Mouse (Mus musculus) heart, postnatal 25 days (tissue): ENCODE data around the gene Msl1. TPM values are rescaled to one million over a fixed set of nuclear protein-coding genes. Genes with fewer than 3 reads are reported as not detected.

ENCODE experiments used
- DNase-seq: peaks from one replicate; pipeline ENCODE4 v3.0.0; 2022; ENCODE audit warnings: low spot score
- intact Hi-C: fragments of 180-260 bp; cut with DNase I; formaldehyde crosslinking; loops from one replicate; pipeline ENCODE4 v1.15.1; 2025
- total RNA-seq, 2 experiments: library from RNA; stranded (reverse); gene quantifications; 2 replicates each; pipeline ENCODE4 v1.2.3; 2021

Msl1 gene
- total RNA-seq, 2 experiments from 2014 or later: 73.0 to 78.1 TPM

DNA sequence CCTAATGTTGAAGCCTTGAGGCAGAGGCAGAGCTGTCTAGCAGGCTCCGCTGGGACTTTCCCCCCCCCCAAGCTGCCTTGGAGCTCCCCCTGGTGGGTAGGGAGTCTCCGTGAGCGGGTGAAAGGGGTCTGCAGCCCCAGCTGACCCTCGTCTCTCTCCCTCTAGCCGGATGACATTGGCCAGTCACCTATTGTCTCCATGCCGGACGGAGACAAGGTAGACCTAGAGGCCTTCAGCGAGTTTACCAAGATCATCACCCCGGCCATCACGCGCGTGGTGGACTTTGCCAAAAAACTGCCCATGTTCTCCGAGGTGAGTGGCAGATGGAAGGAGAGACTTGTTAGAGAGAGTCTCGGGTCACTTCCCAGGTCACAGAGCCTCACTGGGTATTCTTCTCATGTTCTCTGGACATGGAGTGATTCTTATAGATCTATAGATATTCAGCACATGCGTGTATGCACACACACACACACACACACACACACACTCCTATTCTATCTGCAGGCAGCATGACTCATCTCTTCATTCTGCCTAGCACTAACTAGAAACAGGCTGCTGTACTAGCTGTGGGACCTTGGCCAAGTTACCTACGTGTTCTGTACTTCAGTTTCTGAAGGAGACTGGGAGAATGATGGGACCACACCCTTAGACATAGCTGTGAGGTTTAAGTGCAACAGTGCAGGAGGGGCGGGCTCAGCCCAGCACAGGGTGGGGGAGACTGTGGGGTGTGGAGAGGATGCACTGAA lies 32.4 kb upstream of the Msl1 start:
- DNase-seq: no peak
- intact Hi-C loops: no loop called here

DNA sequence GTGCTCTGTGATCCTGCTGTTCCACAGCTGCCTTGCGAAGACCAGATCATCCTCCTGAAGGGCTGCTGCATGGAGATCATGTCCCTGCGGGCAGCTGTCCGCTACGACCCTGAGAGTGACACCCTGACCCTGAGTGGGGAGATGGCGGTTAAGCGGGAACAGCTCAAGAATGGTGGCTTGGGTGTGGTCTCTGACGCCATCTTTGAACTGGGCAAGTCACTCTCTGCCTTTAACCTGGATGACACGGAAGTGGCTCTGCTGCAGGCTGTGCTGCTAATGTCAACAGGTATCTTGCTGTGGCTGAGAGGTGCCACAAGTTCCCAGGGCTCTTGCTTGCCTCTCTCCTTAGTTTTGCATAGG lies 31.8 kb upstream of the Msl1 start:
- DNase-seq: no peak
- intact Hi-C loops: no loop called here

GRCm38 (mm10) chr11:98764091-98764490 lies 31.2 kb upstream of the Msl1 start:
- intact Hi-C loops: no loop called here
- DNase-seq: no peak

DNA sequence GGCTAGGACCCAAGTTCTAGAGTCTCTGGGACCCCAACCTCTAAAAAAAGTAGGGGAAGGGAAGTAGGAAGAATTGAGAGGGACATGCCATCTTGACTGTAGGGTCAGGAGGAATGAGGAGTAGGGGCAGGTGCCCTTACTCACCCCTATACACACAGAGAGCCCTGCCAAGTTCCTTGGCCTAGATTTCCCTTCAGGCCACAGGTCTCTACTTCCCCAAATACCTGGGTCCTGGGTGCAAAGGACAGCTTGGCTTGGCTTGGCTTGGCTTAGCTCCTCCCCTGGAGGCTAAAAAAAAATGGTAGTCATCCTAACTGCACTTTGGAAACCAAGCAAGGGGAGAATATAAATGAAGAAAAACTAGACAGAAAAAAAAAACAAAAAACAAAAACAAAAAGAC lies 30.6 kb upstream of the Msl1 start:
- intact Hi-C loops: no loop called here
- DNase-seq: no peak

DNA sequence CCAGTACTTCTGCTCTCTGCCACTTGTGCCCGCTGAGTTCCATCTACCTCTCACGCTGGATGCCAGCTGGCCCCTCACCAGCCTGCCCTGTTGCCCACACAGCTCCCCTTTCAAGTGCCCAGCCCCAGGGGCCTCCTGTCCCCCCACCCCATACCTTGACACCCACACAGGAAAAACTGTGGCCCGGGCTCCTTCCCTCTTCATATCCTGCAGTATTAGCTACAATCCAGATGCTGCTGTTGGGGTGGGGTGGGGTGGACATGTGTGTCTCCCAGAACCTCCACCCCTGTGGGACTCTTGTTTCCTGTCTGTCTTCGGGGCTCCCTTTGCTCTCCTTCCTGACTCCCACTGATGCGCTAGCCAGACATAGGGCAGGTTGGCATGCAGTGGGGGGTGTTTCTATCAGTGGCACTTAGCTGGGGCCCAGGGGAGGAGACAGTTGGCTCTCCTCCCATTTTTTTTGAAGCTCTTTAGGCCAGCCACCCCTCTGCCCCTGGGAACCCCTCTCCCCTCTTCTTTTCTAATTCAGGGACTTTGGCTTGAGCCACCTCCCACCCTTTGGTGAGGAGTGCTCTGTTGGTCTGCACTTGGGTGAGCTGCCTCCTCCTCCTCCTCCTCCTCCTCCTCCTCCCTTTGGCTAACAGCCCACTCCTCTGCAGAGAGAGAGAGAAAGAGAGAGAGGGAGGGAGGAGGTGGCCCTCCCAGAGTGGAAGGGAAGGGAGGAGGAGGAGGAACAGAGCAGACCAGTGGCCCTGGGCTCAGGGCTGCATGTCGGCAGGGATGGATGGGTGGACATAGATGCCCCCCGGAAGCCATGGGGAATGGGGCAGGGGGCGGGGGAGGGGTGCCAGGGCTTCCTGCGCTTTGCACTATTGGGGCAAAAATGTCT lies 29.7 kb upstream of the Msl1 start:
- intact Hi-C loops: no loop called here
- peak; percentile 56 for DNase-seq

DNA sequence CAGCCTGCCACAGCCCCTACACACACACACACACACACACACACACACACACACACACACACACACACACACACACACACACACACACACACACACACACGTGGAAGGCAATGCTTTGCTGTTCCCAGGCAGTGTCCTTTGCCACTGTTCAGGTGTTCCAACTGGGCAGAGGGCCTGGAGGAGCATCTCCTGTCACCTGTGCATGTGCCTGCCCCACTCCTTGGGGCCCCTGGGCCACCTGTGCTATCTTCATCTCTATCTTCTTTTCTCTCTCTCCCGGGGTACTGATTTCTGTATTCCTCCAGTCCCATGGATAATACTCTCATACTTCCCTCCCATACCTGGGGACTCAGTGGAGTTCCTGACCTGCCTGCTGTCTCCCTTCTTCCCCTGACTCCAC lies 29.0 kb upstream of the Msl1 start:
- DNase-seq: no peak
- intact Hi-C loops: no loop called here

DNA sequence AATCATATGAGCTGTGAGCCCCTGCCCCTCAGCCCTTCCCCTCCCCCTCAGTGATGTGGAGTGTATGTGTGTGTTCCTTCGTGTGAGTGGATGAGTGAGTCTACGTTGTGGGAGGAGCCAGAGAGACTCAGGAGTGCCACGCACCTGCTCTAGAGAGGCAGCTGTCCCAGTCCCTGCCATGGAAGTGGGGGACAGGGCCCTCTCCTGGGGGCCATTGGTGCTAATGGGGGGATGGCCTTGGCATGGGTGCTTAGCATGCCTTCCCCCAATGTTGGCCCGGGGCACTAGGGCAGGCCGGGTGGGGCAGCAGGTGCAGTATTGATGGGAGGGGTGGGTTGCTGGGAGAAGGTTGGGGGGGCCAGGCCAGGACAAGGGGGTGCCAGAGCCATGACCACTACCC lies 28.5 kb upstream of the Msl1 start:
- intact Hi-C loops: no loop called here
- no peak for DNase-seq

- intact Hi-C loops: no loop called here
Measured at GRCm38 (mm10) chr11:98767276-98767675, 28.0 kb upstream of the Msl1 start.

DNA sequence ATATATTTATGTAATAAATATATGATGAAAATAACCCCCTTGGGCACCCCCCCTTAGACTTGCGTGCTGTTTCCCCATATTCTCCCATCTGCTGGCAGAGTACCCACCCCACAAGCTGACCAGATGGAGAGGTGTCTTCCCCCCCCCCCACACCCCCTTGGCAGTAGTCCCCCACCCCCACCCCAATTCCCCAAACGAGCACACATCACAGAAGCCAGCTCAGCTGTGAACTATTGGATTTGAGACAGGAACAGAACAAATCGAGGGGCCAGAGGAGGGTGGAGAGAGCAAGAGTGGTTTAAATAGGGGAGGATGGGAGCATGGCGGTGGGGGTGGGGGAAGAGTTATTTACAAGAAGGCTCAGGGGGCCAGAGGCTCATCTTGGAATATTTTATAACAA lies 27.6 kb upstream of the Msl1 start:
- no peak for DNase-seq
- intact Hi-C loops: no loop called here

More at GRCm38 (mm10) chr11:98767276-98767675, 28.0 kb upstream of the Msl1 start:
- no peak for DNase-seq

GRCm38 (mm10) chr11:98768127-98769006 lies 26.9 kb upstream of the Msl1 start:
- intact Hi-C loops: no loop called here
- DNase-seq: no peak

- intact Hi-C loops: no loop called here
- DNase-seq: no peak
Measured at GRCm38 (mm10) chr11:98769007-98769954, 26.0 kb upstream of the Msl1 start.

- DNase-seq: no peak
- intact Hi-C loops: loop anchor here (5.0 kb wide), 1 partner anchor 48 kb away; no protein-coding TSS in a partner anchor
Measured at GRCm38 (mm10) chr11:98770096-98770975, 25.0 kb upstream of the Msl1 start.

DNA sequence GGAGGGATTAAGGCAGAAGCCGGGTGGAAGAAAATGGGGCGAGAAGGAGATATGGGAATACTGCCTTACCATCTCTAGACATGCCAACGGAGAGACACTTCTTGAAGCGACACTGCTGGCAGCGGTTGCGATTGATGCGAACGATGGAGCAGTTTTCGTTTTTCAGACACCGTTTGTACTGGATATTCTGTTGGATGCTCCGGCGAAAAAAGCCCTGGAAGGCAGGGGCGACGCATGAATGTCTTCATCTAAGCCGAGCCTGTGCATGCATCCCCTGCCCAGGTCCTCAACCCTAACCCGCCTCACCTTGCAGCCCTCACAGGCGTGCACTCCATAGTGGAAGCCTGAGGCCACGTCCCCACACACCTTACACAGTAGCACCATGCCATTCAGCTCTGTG lies 24.2 kb upstream of the Msl1 start:
- intact Hi-C loops: loop anchor here (5.0 kb wide), 1 partner anchor 49 kb away; no protein-coding TSS in a partner anchor
- no peak for DNase-seq

GRCm38 (mm10) chr11:98771844-98772525 lies 23.3 kb upstream of the Msl1 start:
- no peak for DNase-seq
- intact Hi-C loops: loop anchor here (2.0 to 5.0 kb wide), 3 partner anchors 15 to 50 kb away; no protein-coding TSS in a partner anchor

DNA sequence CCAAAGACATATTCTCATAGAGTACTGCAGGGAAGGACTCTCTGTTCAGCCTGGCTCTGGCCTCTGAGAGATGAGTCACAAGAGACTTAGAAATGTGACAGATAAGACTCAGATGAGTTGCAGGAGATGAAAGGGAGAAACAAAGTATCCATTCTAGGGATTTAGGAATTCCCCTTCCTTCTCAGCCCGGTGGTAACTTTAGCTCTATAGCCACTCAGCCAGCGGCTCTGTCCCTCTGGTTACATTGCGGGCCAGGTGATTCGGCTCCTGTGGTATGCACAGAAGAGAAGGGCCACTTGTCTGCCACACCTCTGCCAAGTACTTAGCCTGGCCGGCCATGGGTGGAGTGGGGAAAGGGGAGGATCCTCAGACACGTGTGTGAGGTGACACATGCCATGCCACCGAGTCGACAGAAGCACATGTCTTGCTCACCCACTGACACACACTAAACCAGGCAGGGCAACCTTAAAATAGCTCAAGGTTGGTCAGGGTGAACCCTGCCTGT lies 22.6 kb upstream of the Msl1 start:
- intact Hi-C loops: loop anchor here (2.0 to 5.0 kb wide), 3 partner anchors 14 to 50 kb away; no protein-coding TSS in a partner anchor
- DNase-seq: peak; percentile 75

DNA sequence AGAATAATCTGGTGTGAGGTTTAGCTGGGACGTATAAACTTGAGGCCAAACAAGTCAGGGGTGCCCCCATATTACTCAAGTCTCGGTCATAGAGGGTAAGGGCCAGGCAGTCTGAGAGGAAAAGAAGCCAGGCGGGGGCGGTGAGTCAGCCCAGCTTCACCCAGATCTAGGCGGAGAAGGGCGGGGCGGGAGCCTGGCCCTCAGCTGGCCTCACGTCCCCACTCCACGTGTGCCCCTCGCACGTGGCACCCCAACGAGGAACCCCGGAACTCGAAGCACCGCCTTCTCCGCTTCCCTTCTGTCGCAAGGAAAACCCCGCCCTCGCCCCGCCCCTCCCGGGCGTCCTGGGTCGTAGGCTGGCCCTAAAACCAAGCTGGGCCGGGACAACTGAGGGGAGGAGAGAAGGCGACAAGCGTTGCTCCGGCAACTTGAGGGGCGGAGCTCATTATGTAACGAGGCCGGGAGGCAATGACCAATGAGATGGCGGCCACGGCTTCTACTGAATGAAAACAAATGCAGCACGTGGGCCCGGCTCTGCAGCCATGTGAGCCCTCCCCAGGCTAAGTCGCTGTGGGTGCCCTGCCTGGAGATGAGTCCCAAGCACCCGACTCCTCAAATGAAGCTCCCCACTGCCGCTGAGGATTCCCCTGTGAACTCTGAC lies 21.6 kb upstream of the Msl1 start:
- peak; percentile 100 for DNase-seq
- intact Hi-C loops: loop anchor here (2.0 to 5.0 kb wide), 3 partner anchors 13 to 51 kb away; no protein-coding TSS in a partner anchor
